Mouse (Mus musculus) heart, postnatal 25 days (tissue): ENCODE data around the gene Skap2. TPM values are rescaled to one million over a fixed set of nuclear protein-coding genes. Genes with fewer than 3 reads are reported as not detected.

Experiments
- total RNA-seq, 2 experiments: library from RNA; stranded (reverse); gene quantifications; 2 replicates each; pipeline ENCODE4 v1.2.3; 2021

The Skap2 gene
- total RNA-seq, 2 experiments from 2014 or later: 6.9 to 7.8 TPM

Other genes starting within 250 kb of the Skap2 start
- under 1 TPM in 1 of 2 experiments, not detected in 1; 0.16 TPM for gene Hoxa1, start 145.8 kb upstream of the Skap2 start, total RNA-seq
- gene Hoxa2, start 152.3 kb upstream of the Skap2 start, total RNA-seq: under 1 TPM; 0.31 to 0.34 TPM
- gene 5730596B20Rik, start 164.9 kb upstream of the Skap2 start, total RNA-seq: not detected
- under 1 TPM; 0.22 to 0.36 TPM for gene Hoxa4, start 179.2 kb upstream of the Skap2 start, total RNA-seq
- 1 to 10 TPM in 1 of 2 experiments, under 1 TPM in 1; 0.52 to 1.3 TPM for gene Hoxa5, start 192.0 kb upstream of the Skap2 start, total RNA-seq
- not detected for gene Hoxa6, start 196.2 kb upstream of the Skap2 start, total RNA-seq
- 1 to 10 TPM in 1 of 2 experiments, under 1 TPM in 1; 0.48 to 1.0 TPM for gene Hoxa3, start 200.8 kb upstream of the Skap2 start, total RNA-seq
- gene Gm28308, start 200.8 kb upstream of the Skap2 start, total RNA-seq: not detected
- gene Hoxa7, start 209.3 kb upstream of the Skap2 start, total RNA-seq: under 1 TPM; 0.31 to 0.44 TPM
- not detected for gene Hoxa9, start 218.5 kb upstream of the Skap2 start, total RNA-seq
- not detected for gene Hoxa10, start 228.3 kb upstream of the Skap2 start, total RNA-seq
- not detected for gene Hoxa11, start 233.3 kb upstream of the Skap2 start, total RNA-seq
- gene Hoxa13, start 248.3 kb upstream of the Skap2 start, total RNA-seq: not detected